Mouse (Mus musculus): ENCODE measurements around the gene Fndc7. TPM values are rescaled to one million over a fixed set of nuclear protein-coding genes. Genes with fewer than 3 reads are reported as not detected.

The Fndc7 gene
- total and polyA plus RNA-seq, 2 experiments from 2014 or later = not detected

GRCm38 (mm10) chr3:108911548-108912413, 22.0 kb upstream of the Fndc7 start, which contains the start of gene Prpf38b:
Gene Prpf38b, minus strand, starts transcription at chr3:108911727.
- Histone ChIP-seq H3K9ac (replicated peaks; ENCODE audit: low read length, poor library complexity, severe bottlenecking) (peak within 1 kb of the TSS; percentile 79), H3K4me3 (ENCODE audit: low read depth, low read length) (peak within 1 kb of the TSS; percentile 62), H3K4me1 (ENCODE audit: insufficient read depth, low read length) (peaks cover 5% of the 10 kb centered on the region), H3K27me3 (ENCODE audit: insufficient read depth, low read length) (no peaks in the 10 kb centered on the region), H3K27ac (ENCODE audit: low read depth, low read length) (peak within 1 kb of the TSS; percentile 91), H3K9me3 (ENCODE audit: low read length) (no peaks in the 10 kb centered on the region), H3K4me2 (ENCODE audit: low read depth, low read length, poor library complexity, severe bottlenecking) (peak within 1 kb of the TSS; percentile 98), H3K36me3 (ENCODE audit: insufficient read depth, low read length) (no peaks in the 10 kb centered on the region)
- ATAC-seq (ENCODE audit: low FRiP score) (peak; percentile 100), DNase-seq (ENCODE audit: low spot score) (peak; percentile 98)
- no peak for TF ChIP-seq CTCF (IDR thresholded peaks at IDR 0.05)
- WGBS = 1% methylated on average over 50 of the region's 53 CpGs

DNA sequence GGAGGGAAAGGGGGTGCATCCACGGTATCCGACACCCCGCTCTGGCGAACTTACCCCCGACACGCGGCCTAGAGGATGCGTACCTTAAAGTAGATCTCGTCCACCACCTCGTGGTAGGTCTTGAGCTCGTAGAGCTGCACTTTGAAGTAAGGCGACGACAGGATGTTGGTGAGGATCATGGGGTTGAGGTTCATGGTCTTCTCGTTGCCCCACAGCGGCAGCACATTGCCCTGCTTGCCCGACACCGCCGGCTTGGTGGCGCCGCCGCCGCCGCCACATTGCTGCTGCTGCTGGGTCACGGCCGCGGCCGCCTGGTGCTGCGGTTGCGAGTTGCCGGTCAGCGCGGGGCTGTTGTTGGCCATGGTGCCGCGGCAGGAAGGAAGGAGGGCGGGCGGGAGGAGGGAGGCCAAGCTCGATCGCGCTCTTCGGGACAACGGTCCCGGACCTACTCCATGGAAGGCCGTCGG, 21.3 kb upstream of the Fndc7 start:
- H3K9me3 ChIP-seq (ENCODE audit: low read length) = no peaks in the 10 kb centered on the region
- peak; percentile 86 for ATAC-seq (ENCODE audit: low FRiP score)
- H3K4me2 ChIP-seq (ENCODE audit: low read depth, low read length, poor library complexity, severe bottlenecking) = peak overlapping the region; percentile 98
- peak; percentile 81 for DNase-seq (ENCODE audit: low spot score)
- H3K4me3 ChIP-seq (ENCODE audit: low read depth, low read length) = peak overlapping the region; percentile 62
- TF ChIP-seq CTCF (IDR thresholded peaks at IDR 0.05) = peak; percentile 69
- peak overlapping the region; percentile 79 for H3K9ac ChIP-seq (replicated peaks; ENCODE audit: low read length, poor library complexity, severe bottlenecking)
- under 1% methylated on average over 42 of the region's 44 CpGs for WGBS
- H3K36me3 ChIP-seq (ENCODE audit: insufficient read depth, low read length) = no peaks in the 10 kb centered on the region; the same call in 1 of the 2 replicates
- H3K27me3 ChIP-seq (ENCODE audit: insufficient read depth, low read length) = no peaks in the 10 kb centered on the region
- H3K4me1 ChIP-seq (ENCODE audit: insufficient read depth, low read length) = peaks cover 5% of the 10 kb centered on the region
- H3K27ac ChIP-seq (ENCODE audit: low read depth, low read length) = peak overlapping the region; percentile 91

GRCm38 (mm10) chr3:108910303-108911080, 20.7 kb upstream of the Fndc7 start:
- Histone ChIP-seq H3K4me2 (ENCODE audit: low read depth, low read length, poor library complexity, severe bottlenecking) (peak overlapping the region; percentile 98), H3K4me3 (ENCODE audit: low read depth, low read length) (peak overlapping the region; percentile 62), H3K9ac (replicated peaks; ENCODE audit: low read length, poor library complexity, severe bottlenecking) (peak overlapping the region; percentile 79), H3K4me1 (ENCODE audit: insufficient read depth, low read length) (peaks cover 5% of the 10 kb centered on the region), H3K9me3 (ENCODE audit: low read length) (no peaks in the 10 kb centered on the region), H3K27me3 (ENCODE audit: insufficient read depth, low read length) (no peaks in the 10 kb centered on the region), H3K36me3 (ENCODE audit: insufficient read depth, low read length) (peaks cover 2% of the 10 kb centered on the region; the same call in 1 of the 2 replicates), H3K27ac (ENCODE audit: low read depth, low read length) (peak overlapping the region; percentile 91)
- TF ChIP-seq CTCF (IDR thresholded peaks at IDR 0.05) = no peak
- DNase-seq (ENCODE audit: low spot score) (no peak), ATAC-seq (ENCODE audit: low FRiP score) (no peak)
- WGBS = 1% methylated on average over 29 of the region's 32 CpGs

DNA sequence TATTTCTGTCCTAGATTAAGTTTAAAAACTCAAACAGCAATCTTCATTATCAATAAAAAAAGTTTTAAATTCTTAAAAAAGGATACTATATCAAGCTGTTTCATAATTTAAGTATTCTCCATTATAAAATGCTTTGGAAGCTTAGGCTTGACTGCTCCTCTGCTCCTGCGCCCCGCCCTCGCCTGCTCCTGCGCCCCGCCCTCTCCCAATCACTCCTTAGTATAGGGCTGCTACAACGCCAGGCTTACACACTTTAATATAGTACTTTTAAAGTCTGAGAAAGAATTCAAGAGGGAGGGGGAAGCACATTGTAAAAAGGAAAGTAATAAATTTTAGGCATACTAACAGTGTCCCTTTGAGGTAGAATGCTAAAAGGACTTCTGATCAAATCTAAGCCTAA, 13.1 kb upstream of the Fndc7 start:
- ATAC-seq (ENCODE audit: low FRiP score) = no peak
- Histone ChIP-seq H3K9ac (replicated peaks; ENCODE audit: low read length, poor library complexity, severe bottlenecking) (no peak overlapping the region), H3K4me1 (ENCODE audit: insufficient read depth, low read length) (no peaks in the 10 kb centered on the region), H3K4me3 (ENCODE audit: low read depth, low read length) (no peak overlapping the region), H3K9me3 (ENCODE audit: low read length) (no peaks in the 10 kb centered on the region), H3K36me3 (ENCODE audit: insufficient read depth, low read length) (peaks cover 28% of the 10 kb centered on the region), H3K27me3 (ENCODE audit: insufficient read depth, low read length) (no peaks in the 10 kb centered on the region), H3K27ac (ENCODE audit: low read depth, low read length) (no peak overlapping the region), H3K4me2 (ENCODE audit: low read depth, low read length, poor library complexity, severe bottlenecking) (no peak overlapping the region)
- DNase-seq (ENCODE audit: low spot score) = no peak
- no peak for TF ChIP-seq CTCF (IDR thresholded peaks at IDR 0.05)
- WGBS = 94% methylated on average over 6 of the region's 6 CpGs

DNA sequence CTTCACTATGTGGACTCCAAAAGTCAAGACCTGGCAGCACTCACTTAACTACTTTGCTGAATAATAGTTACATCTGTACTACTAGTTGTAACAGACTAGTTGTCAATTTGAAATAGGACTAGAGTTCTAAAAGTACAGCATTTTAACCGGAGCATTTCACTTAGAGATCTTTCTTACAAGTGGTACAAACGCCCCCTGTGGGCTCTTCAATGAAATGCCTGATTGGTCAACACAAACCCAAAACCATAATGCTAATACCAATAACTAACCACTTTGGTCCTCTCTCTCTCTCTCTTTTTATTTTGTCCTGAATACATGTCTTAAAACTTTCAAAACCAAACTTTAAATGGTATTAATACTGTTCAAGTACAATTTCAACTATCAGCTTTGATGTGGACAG, 12.2 kb upstream of the Fndc7 start:
- H3K4me3 ChIP-seq (ENCODE audit: low read depth, low read length) = no peak overlapping the region
- H3K4me1 ChIP-seq (ENCODE audit: insufficient read depth, low read length) = no peaks in the 10 kb centered on the region
- no peak overlapping the region for H3K9ac ChIP-seq (replicated peaks; ENCODE audit: low read length, poor library complexity, severe bottlenecking)
- no peak overlapping the region for H3K4me2 ChIP-seq (ENCODE audit: low read depth, low read length, poor library complexity, severe bottlenecking)
- DNase-seq (ENCODE audit: low spot score) (no peak), ATAC-seq (ENCODE audit: low FRiP score) (no peak)
- H3K27ac ChIP-seq (ENCODE audit: low read depth, low read length) = no peak overlapping the region
- H3K9me3 ChIP-seq (ENCODE audit: low read length) = no peaks in the 10 kb centered on the region
- peak; percentile 32 for TF ChIP-seq CTCF (IDR thresholded peaks at IDR 0.05)
- WGBS = 57% methylated on average over 2 of the region's 2 CpGs
- peaks cover 28% of the 10 kb centered on the region for H3K36me3 ChIP-seq (ENCODE audit: insufficient read depth, low read length)
- no peaks in the 10 kb centered on the region for H3K27me3 ChIP-seq (ENCODE audit: insufficient read depth, low read length)

Measured in midbrain, postnatal 0 days (tissue).